Mouse (Mus musculus): ENCODE measurements around the gene Lyar.

Gene Lyar

GRCm38 (mm10) chr5:38220328-38220912 is at the start of gene Lyar, which contains the start of gene Zbtb49:
Gene Lyar, plus strand, starts transcription at chr5:38220470.
Gene Zbtb49, minus strand, starts transcription at chr5:38220457.
- DNase-seq = peak; percentile 94

- DNase-seq = peak; percentile 16
Measured at GRCm38 (mm10) chr5:38173766-38174165, 46.5 kb upstream of the Lyar start.

DNA sequence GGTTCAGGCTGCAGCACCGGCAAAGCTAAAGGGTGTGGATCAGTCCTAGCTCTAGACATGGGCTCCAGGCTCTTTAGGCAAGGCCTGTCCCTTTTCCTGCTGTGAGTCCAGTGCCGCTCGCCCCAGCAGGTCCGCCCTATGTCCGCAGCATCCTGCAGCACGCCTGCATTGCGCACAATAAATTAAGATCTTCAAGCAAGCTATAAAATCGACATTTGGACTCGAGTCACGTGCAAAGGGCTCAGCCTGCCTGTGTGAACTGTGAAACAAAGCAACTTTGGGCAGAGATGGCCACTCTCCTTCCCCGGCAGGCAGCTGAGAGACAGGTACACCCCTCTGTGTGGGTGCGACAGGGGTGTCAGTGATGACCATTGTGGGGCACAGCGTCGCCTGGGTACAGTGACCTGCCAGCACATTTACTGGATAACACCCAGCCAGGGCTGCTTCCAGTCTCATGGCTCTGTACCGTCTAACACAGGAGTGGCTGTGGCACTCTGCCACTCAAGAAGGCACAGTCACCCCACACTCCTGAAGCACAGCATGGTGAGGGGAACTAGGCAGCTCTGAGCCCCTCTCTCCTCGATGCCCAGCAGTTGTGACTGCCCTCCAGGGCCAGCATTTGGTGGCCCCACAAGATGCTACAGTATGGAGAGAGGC is 45.9 kb upstream of the Lyar start:
- no peak for DNase-seq

- no peak for DNase-seq
Measured at GRCm38 (mm10) chr5:38184688-38185285, 35.5 kb upstream of the Lyar start.

GRCm38 (mm10) chr5:38187006-38187405 is 33.3 kb upstream of the Lyar start:
- no peak for DNase-seq

GRCm38 (mm10) chr5:38190907-38191306 is 29.4 kb upstream of the Lyar start:
- no peak for DNase-seq

- no peak for DNase-seq
Measured at GRCm38 (mm10) chr5:38194946-38195345, 25.3 kb upstream of the Lyar start.

- no peak for DNase-seq
Measured at GRCm38 (mm10) chr5:38195941-38196340, 24.3 kb upstream of the Lyar start.

GRCm38 (mm10) chr5:38196821-38197481 is 23.3 kb upstream of the Lyar start:
- DNase-seq = no peak

- DNase-seq = peak; percentile 88
Measured at GRCm38 (mm10) chr5:38197482-38197823, 22.8 kb upstream of the Lyar start.

DNA sequence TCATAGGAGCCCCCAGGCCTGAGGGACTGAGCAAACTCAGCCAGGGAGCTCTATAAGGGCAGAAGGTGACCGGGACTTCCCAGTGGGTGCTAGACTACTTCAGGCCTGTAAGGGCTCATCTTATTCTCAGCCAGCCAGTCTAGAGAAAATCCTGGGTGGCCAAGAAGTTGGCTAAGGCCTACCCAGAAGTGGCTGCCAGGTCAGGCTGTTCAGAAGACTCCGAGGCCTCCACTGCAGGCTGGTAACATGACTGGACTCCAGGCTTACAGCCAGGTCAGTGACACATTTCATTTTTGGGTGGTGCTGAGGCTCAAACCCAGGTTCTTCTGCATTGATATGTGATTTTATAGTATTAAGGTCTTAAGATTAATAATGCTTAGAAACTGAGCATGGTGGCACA is 20.6 kb upstream of the Lyar start:
- no peak for DNase-seq

- no peak for DNase-seq
Measured at GRCm38 (mm10) chr5:38205303-38205726, 15.0 kb upstream of the Lyar start.

GRCm38 (mm10) chr5:38208985-38209384 is 11.3 kb upstream of the Lyar start:
- no peak for DNase-seq

DNA sequence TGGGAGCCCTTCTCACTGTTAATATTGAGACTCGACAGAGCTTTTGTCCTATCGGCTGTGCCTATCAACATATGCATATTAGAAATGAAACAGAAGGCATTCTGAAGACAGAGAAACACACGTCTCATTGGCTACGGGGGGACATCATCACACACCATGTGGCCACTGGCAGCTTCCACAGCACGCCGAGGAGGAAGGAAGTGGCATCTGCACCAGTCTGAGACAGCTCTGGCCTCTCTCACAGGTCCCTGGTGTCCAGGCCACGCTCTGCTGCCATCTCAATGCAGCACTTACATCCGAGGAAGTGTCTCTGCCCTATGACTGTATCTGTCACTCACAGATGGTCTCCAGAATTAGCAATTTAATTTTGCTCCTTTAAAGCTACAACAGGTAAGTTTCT is 8.6 kb upstream of the Lyar start:
- no peak for DNase-seq

- DNase-seq = peak; percentile 13
Measured at GRCm38 (mm10) chr5:38213009-38213408, 7.3 kb upstream of the Lyar start.

DNA sequence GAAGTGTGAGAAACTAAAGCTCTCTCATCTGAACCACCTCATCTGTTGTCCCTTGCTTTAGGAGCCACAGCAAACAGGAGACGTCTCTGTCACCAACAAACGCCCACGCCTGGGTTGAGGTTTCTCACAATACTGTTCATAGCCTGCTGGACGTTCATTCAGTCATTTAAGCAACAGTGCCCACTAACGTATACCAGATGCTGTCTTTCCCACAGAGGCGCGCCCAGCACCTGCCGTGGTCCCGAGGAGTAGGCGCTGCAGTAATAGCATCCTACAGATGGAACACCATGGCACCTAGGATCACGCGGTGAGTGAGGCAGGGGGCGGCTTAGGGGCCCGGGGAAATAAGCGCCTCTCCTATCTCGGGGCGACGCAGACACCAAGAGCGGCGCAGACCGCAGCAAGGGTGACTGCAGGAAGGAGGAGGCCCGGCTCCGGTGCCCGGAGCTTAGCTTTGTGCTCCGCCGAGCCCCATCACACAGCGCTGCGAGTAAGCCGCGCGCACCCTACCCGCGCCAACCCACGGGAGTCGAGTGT is 431 bp upstream of the Lyar start:
- DNase-seq = no peak

DNA sequence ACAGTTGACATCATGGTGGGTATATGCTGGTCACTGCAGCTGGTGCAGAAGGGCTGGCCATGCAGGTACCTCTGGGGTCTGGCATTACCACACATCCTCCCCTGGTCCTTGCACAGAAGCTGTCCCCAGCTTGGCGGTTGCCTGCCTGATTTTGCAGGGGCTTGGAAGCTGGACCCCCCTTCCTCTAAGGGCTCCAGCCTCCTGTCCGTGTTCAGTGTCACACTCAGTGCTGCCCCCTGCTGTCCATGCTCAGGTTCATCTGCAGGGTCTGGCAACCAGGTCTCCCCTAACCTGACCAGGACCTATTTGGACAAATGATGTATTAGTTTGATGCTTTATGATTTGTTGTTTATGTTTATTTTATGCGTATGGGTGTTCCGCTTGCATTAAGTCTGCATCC is 15.2 kb downstream of the Lyar start:
- DNase-seq = peak; percentile 63

DNA sequence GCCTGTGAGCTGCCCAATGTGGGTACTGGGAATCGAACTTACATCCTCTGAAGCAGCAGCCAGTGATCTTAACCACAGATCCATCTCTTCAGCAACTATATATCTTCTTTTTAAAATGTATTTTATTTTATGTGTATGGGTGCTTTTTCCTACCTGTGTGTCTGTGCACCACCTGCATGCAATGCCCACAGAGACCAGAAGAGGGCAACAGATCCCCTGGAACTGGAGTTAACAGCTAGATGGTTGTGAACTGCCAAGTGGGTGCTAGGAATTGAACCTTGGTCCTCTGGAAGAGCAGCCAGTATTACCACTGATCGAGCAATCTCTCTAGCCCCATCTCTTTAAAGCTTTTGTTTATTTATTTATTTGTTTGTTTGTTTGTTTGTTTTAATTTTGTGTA is 16.4 kb downstream of the Lyar start:
- no peak for DNase-seq

- DNase-seq = peak; percentile 61
Measured at GRCm38 (mm10) chr5:38240727-38241472, 20.6 kb downstream of the Lyar start.

GRCm38 (mm10) chr5:38241473-38241834 is 21.2 kb downstream of the Lyar start:
- DNase-seq = no peak

- DNase-seq = no peak
Measured at GRCm38 (mm10) chr5:38241966-38242365, 21.7 kb downstream of the Lyar start.

DNA sequence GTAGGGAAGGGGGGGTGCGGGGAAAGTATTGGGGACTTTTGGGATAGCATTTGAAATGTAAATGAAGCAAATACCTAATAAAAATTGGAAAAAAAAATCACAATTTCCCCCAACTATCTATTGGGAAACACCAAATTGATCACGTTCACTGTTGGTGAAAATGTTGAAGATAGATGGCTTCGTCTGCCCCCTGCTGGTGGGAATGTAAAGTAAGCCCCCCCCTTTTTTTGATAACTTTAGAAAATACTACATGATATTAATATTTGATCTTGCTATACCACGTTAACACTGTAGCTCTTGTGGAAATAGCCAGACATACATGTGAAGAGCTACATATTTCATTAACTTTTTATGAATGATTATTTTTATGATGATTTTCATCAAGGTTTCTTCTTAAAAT is 34.9 kb downstream of the Lyar start:
- no peak for DNase-seq

- DNase-seq = no peak
Measured at GRCm38 (mm10) chr5:38255644-38256043, 35.4 kb downstream of the Lyar start.

All from embryo, embryonic 11 days (tissue).